Mouse (Mus musculus): ENCODE data around the gene Sipa1l3.

Sipa1l3 gene

GRCm38 (mm10) chr7:29284523-29284922, 233.9 kb downstream of the Sipa1l3 start:
- no peak for DNase-seq (ENCODE audit: low read depth, low spot score)

- DNase-seq (ENCODE audit: low read depth, low spot score) = no peak
Observed at GRCm38 (mm10) chr7:29283876-29284275, 234.6 kb downstream of the Sipa1l3 start.

GRCm38 (mm10) chr7:29282074-29282554, 236.3 kb downstream of the Sipa1l3 start:
- DNase-seq (ENCODE audit: low read depth, low spot score) = no peak

GRCm38 (mm10) chr7:29281201-29282073, 237.0 kb downstream of the Sipa1l3 start, which contains the start of gene Spint2:
TSS of gene Spint2 (minus strand) at chr7:29281912.
- DNase-seq (ENCODE audit: low read depth, low spot score) = no peak

- no peak for DNase-seq (ENCODE audit: low read depth, low spot score)
Observed at GRCm38 (mm10) chr7:29280801-29281200, 237.6 kb downstream of the Sipa1l3 start.

GRCm38 (mm10) chr7:29279924-29280323, 238.5 kb downstream of the Sipa1l3 start:
- DNase-seq (ENCODE audit: low read depth, low spot score) = no peak

- DNase-seq (ENCODE audit: low read depth, low spot score) = no peak
Observed at GRCm38 (mm10) chr7:29279261-29279660, 239.2 kb downstream of the Sipa1l3 start.

GRCm38 (mm10) chr7:29277510-29277909, 240.9 kb downstream of the Sipa1l3 start:
- DNase-seq (ENCODE audit: low read depth, low spot score) = no peak

- no peak for DNase-seq (ENCODE audit: low read depth, low spot score)
Observed at GRCm38 (mm10) chr7:29276715-29277114, 241.7 kb downstream of the Sipa1l3 start.

- DNase-seq (ENCODE audit: low read depth, low spot score) = no peak
Observed at GRCm38 (mm10) chr7:29271687-29272465, 246.6 kb downstream of the Sipa1l3 start.

- DNase-seq (ENCODE audit: low read depth, low spot score) = no peak
Observed at GRCm38 (mm10) chr7:29270445-29270844, 248.0 kb downstream of the Sipa1l3 start.
